In the genomic region with DNA sequence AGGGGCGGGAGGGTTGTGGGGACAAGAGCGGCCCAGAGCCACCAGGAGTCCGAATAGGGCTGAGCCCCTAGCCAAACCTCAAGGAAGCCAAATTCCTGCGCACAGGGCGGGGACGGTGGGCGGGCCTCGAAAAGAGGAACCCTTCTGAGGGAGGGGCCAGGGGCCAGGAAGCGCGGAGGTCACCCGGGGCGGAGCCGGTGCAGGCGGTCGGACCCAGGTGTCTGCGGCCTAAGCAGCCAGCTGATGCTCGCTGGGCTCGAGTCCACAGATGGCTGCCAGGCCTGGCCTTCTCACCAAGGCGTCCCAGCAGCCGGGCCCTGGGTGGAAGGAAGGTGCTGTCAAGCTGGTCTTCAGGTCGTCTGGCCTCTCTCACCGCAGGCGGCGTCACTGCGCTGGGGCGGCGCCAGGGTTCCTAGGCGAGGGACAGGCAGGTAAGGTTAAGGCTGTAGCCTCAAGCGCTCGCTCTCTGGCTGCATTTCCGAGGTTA, we compare ENCODE assay signal across 8 mouse cellular contexts. TPM values are rescaled to one million over a fixed set of nuclear protein-coding genes. Genes with fewer than 3 reads are reported as not detected.
A peak's percentile ranks its signal among the peaks of the same experiment; 100 is the strongest.
DNase-seq lines count a peak whose midpoint lies in the region; ATAC-seq lines count a peak whose summit lies in the region.
"Had no signal": no experiment of that assay in that cellular context is flagged by ENCODE, and none has a peak within 500 bp of the region (broad histone marks: within the 10 kb centered on the region; RNA-seq: fewer than 3 reads in every experiment).

No protein-coding gene starts in this region.

- peak overlapping the region; percentile 32; the same call in 1 of the 2 replicates for H3K27ac ChIP-seq in embryonic facial prominence, embryonic 10.5 days (replicated peaks)
- no peak overlapping the region for H3K27ac ChIP-seq in intestine, embryonic 16.5 days (ENCODE audit: low read length)
- H3K27ac ChIP-seq in stomach, embryonic 15.5 days, result no peak overlapping the region
- H3K27ac ChIP-seq: midbrain, embryonic 12.5 days had no signal

- peak overlapping the region; percentile 46 for H3K4me2 ChIP-seq in intestine, embryonic 16.5 days (ENCODE audit: low read depth, low read length)
- H3K4me2 ChIP-seq in stomach, embryonic 15.5 days, result peak overlapping the region; percentile 33
- H3K4me2 ChIP-seq: midbrain, embryonic 12.5 days had no signal

- H3K9me3 ChIP-seq in embryonic facial prominence, embryonic 10.5 days, result peaks cover 6% of the 10 kb centered on the region
- H3K9me3 ChIP-seq in intestine, embryonic 16.5 days (ENCODE audit: control insufficient read depth, low read length), result no peaks in the 10 kb centered on the region
- H3K9me3 ChIP-seq in stomach, embryonic 15.5 days, result no peaks in the 10 kb centered on the region

- 12% methylated on average over 31 of the region's 31 CpGs for WGBS in embryonic facial prominence, embryonic 10.5 days
- WGBS in intestine, embryonic 16.5 days, result 20% methylated on average over 31 of the region's 31 CpGs
- WGBS in stomach, embryonic 15.5 days, result 27% methylated on average over 31 of the region's 31 CpGs

- 0 out of 2 replicates have a peak overlapping the region, but pooled peaks have one; percentile 29 for H3K9ac ChIP-seq in intestine, embryonic 16.5 days (ENCODE audit: low read depth, low read length)
- no peak overlapping the region for H3K9ac ChIP-seq in stomach, embryonic 15.5 days
- H3K9ac ChIP-seq: midbrain, embryonic 12.5 days had no signal

- DNase-seq in CD4-positive, CD25-positive, alpha-beta regulatory T cell, adult 2 months (ENCODE audit: low read depth, low spot score), result peak; percentile 84
- peak; percentile 66 for DNase-seq in ES-CJ7 (ENCODE audit: low read depth, low spot score)
- peak; percentile 71 for DNase-seq in embryonic facial prominence, embryonic 10.5 days (ENCODE audit: low spot score)
- DNase-seq in lung, postnatal 10 days, result peak; percentile 76
- no peak for DNase-seq in left cerebral cortex, postnatal 25 days (ENCODE audit: low spot score in 2 of 2)

- peaks cover 27% of the 10 kb centered on the region for H3K4me1 ChIP-seq in embryonic facial prominence, embryonic 10.5 days
- H3K4me1 ChIP-seq in intestine, embryonic 16.5 days (ENCODE audit: control insufficient read depth, insufficient read depth, low read length), result peaks cover 2% of the 10 kb centered on the region; the same call in 1 of the 2 replicates
- no peaks in the 10 kb centered on the region for H3K4me1 ChIP-seq in stomach, embryonic 15.5 days

- H3K27me3 ChIP-seq in embryonic facial prominence, embryonic 10.5 days (replicated peaks; ENCODE audit: low read depth, poor library complexity, severe bottlenecking), result peaks cover 15% of the 10 kb centered on the region; the same call in 1 of the 2 replicates
- H3K27me3 ChIP-seq in intestine, embryonic 16.5 days (replicated peaks; ENCODE audit: control insufficient read depth, insufficient read depth, low read length), result no peaks in the 10 kb centered on the region
- H3K27me3 ChIP-seq in stomach, embryonic 15.5 days (replicated peaks), result no peaks in the 10 kb centered on the region

- no peaks in the 10 kb centered on the region; the same call in 1 of the 2 replicates for H3K36me3 ChIP-seq in embryonic facial prominence, embryonic 10.5 days (replicated peaks)
- H3K36me3 ChIP-seq in intestine, embryonic 16.5 days (ENCODE audit: control insufficient read depth, insufficient read depth, low read length), result no peaks in the 10 kb centered on the region
- H3K36me3 ChIP-seq in stomach, embryonic 15.5 days, result no peaks in the 10 kb centered on the region
- H3K36me3 ChIP-seq: midbrain, embryonic 12.5 days had no signal

- intact Hi-C loops in left cerebral cortex, postnatal 25 days (cut with DNase I), result no loop called here

- peak overlapping the region; percentile 47 for H3K4me3 ChIP-seq in embryonic facial prominence, embryonic 10.5 days
- H3K4me3 ChIP-seq in intestine, embryonic 16.5 days (ENCODE audit: low read length), result peak overlapping the region; percentile 29
- H3K4me3 ChIP-seq in stomach, embryonic 15.5 days (replicated peaks), result peak overlapping the region; percentile 16
- H3K4me3 ChIP-seq: midbrain, embryonic 12.5 days had no signal

- ATAC-seq in intestine, embryonic 16.5 days, result peak; percentile 62
- 0 out of 2 replicates have a peak, but pooled peaks have one; percentile 13 for ATAC-seq in stomach, embryonic 15.5 days (ENCODE audit: insufficient read depth, low FRiP score, low read depth)

RNA-seq across cellular contexts. Expression of a gene that starts 22.7 kb away (rescaled TPM):
- 1.7 and 2.0 TPM in 2 replicates for polyA plus RNA-seq in embryonic facial prominence, embryonic 10.5 days (2016; fragmentation: Nextera tagmentation; extraction: Ambion mirVana)
- polyA plus RNA-seq in intestine, embryonic 16.5 days (2015; fragmentation: Nextera tagmentation; extraction: Ambion mirVana), result 0.11 and 0.24 TPM in 2 replicates
- polyA plus RNA-seq in stomach, embryonic 15.5 days (2015; fragmentation: Nextera tagmentation; extraction: Ambion mirVana), result 0.49 and 0.88 TPM in 2 replicates
- under 1 TPM; 0.41 to 0.62 TPM for total RNA-seq in left cerebral cortex, postnatal 25 days (2021)

Comparison
In these comparisons a context has a peak if more than half of its experiments do, and no peak if none do; other contexts are left out.
1. DNase-seq: peak in CD4-positive, CD25-positive, alpha-beta regulatory T cell, adult 2 months (single experiment), ES-CJ7 (single experiment), embryonic facial prominence, embryonic 10.5 days (single experiment) and lung, postnatal 10 days (single experiment); none in left cerebral cortex, postnatal 25 days (0 of 2).
2. Peak in every context shown above with its lines, with median percentiles within 50 percentile points of each other: H3K4me3 ChIP-seq.